Mouse (Mus musculus) adrenal gland, postnatal 4 days (tissue): ENCODE results near the gene Chka. TPM values are rescaled to one million over a fixed set of nuclear protein-coding genes. Genes with fewer than 3 reads are reported as not detected.
A peak's percentile ranks its signal among the peaks of the same experiment; 100 is the strongest.

Experiments
- DNase-seq, 2 experiments: peaks; one replicate each; pipeline ENCODE4 v3.0.0; 2021 to 2022; ENCODE audit warnings: low spot score in 2 of 2, mixed read lengths in 2 of 2
- long read RNA-seq, 2 experiments: library from polyadenylated mRNA; stranded (forward); transcript quantifications; one replicate each; pipeline ENCODE4 v2.0.0; 2021
- total RNA-seq, 2 experiments: library from RNA; stranded (reverse); gene quantifications; 2 replicates each; pipeline ENCODE4 v1.2.3; 2021

Chka gene
- total RNA-seq = 10 to 100 TPM; 63.5 to 70.5 TPM
- long read RNA-seq, experiment 1, transcript Chka-201 (12 exons, 2,319 nt) = major isoform, 10 of 23 reads
- long read RNA-seq, experiment 1, transcript Chka-202 (11 exons, 2,549 nt) = minor isoform, 6 of 23 reads
- long read RNA-seq, experiment 1, partial matches to known transcripts = 1 of 23 reads
- long read RNA-seq, experiment 1, other reads (novel, unspliced or antisense) = 4 of 23 reads
- long read RNA-seq, experiment 2, transcript Chka-214 (2 exons, 3,605 nt) = minor isoform, 9 of 85 reads
- long read RNA-seq, experiment 2, transcript Chka-201 (12 exons, 2,319 nt) = major isoform, 47 of 85 reads
- long read RNA-seq, experiment 2, transcript Chka-209 (13 exons, 2,683 nt) = minor isoform, 7 of 85 reads
- long read RNA-seq, experiment 2, transcript Chka-202 (11 exons, 2,549 nt) = minor isoform, 12 of 85 reads
- long read RNA-seq, experiment 2, partial matches to known transcripts = 0 of 85 reads
- long read RNA-seq, experiment 2, other reads (novel, unspliced or antisense) = 10 of 85 reads

DNA sequence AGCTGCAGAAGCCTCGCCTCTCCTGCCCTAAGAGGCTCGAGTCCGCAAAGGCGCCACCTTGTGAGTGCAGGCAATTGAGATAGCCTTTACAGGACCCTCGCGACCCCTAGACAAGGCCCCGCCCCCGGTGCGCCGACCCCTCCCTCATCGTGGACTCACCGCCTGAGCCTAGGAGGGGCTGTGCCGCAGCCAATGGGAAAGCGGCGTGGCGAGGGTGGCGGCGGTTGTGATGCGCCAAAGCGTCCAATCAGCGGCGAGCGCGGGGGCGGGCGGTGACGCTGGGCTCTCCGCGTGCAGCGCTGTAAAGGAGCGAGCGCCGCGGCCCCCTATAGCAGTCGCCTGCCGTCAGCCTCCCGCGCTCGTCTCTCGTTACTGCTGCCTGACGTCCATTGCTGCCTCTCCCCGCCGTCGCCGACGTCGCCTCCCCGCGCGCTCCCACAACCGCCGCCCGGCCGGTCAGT is at the start of gene Chka:
Gene Chka, plus strand, starts transcription at position 272 of the 461 bp plus-strand sequence.
- DNase-seq = peak; percentile 90 to 97

GRCm38 (mm10) chr19:3805526-3805925 is 46.0 kb upstream of the Chka start:
- no peak for DNase-seq

GRCm38 (mm10) chr19:3810536-3811233 is 40.9 kb upstream of the Chka start:
- no peak for DNase-seq

DNA sequence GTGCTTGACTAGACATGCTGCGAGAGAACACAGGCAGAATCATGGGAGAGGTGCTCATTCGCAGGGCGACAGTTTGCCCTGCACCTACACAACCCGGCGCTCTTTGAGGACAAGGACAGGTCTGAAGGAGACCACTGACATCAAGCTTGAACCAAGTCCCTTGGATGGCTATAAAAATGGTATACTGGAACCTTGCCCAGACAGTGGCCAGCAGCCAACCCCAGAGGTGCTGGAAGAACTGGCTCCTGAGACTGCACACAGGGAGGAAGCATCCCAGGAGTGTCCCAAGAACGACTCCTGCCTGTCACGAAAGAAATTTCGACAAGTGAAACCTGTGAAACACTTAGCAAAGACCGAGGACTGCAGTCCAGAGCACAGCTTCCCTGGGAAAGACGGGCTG is 37.1 kb upstream of the Chka start:
- DNase-seq = no peak

DNA sequence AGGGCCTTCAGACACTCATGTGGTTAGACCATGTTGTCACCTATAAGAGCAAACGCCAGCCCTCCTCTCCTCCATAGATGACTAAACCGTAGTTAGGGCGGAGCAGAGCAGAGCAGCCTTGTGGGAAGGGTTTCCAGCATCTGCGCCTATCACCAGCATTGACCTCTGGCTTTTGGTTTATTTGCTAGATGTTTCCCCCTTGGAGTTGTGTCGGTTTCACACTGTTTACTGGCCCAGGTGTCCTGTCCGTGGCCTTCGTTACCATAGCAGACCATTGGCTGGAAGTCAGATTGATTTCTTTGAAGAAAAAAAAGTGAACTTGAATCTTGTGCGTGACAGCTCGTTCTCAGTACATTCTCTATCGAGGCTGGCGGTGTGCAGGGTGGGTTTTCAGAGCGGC is 35.7 kb upstream of the Chka start:
- DNase-seq = no peak

DNA sequence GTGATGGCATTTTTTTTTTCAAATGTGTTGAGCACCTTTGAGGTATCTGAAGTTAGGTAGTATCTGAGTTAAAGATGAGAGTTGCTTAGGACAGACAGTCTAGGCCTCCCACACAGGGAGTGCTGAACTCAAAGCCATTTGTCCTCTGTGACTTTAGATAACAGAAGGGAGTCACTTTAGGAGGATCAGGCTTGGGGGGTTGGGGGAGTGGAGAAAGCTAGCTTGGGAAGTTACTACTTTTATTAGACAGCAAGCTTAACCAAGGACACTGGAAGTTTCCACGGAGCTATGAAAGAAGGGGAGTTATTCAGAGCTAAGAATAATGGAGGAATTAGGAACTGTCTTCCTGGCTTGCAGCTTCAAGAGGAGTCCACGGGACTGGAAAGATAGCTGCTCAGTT is 32.5 kb upstream of the Chka start:
- no peak for DNase-seq

- no peak for DNase-seq
Observed at GRCm38 (mm10) chr19:3819899-3820444, 31.6 kb upstream of the Chka start.

DNA sequence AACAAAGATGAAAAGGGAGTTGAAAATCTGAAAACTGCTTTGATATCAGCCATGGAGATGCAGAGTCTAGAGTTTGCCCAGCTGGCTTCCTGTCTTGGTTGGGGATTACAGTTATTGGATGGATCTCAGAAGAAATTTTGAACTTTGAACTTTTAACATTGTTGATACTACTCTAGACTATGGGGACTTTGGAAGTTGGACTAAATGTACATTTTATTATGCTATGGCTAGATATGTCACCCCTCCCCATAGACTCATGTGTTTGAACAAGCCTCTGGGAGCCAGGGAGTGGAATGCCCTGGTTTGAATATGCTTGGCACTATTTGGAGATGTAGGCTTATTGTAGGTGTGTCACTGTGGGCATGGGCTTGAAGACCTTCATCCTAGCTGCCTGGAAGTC is 26.5 kb upstream of the Chka start:
- DNase-seq = no peak

GRCm38 (mm10) chr19:3829863-3830262 is 21.7 kb upstream of the Chka start:
- no peak for DNase-seq

GRCm38 (mm10) chr19:3831716-3832115 is 19.9 kb upstream of the Chka start:
- no peak for DNase-seq

DNA sequence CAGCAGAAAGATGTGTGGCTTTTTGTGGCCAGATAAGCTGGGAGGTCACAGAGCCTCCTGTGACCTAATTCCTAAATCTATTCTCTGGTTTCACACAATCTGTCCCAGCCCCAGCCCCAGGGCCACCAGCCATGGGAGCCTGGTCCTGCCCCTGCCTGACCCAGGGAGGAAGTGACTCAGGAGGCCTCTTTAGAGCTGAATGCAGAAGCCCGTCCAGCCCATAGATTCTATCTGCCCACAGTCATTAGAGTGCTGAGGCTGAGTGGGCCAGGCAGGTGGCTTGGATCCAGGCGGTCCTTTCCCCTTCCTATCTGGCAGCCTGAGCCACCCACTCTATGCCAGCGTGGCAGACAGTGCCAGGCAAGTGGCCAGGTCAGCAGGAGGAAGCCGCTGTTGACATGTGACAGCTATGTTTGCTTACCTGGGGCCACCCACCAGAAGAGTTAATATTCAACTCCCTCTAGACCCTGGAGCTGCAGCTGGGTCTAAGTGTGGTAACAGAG is 18.7 kb upstream of the Chka start:
- no peak for DNase-seq

DNA sequence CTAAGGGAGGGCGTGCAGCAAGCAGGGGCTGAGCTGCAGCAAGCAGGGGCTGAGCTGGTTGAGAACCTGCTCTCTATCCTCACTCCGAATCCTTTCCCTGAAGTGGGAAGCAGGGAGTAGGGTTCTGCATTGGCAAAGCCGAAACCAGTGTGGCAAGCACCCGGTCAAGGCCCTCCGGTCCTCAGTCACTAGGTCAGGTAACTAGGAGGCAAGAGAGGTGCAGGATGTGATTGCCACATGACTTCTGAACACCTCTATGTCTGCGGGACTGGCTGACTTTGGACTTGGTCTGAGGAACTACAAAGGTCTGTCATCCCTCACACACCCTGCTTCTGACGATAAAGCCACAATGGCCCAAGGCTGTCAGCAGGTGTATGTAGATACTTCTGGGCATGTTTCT is 17.3 kb upstream of the Chka start:
- DNase-seq = no peak

DNA sequence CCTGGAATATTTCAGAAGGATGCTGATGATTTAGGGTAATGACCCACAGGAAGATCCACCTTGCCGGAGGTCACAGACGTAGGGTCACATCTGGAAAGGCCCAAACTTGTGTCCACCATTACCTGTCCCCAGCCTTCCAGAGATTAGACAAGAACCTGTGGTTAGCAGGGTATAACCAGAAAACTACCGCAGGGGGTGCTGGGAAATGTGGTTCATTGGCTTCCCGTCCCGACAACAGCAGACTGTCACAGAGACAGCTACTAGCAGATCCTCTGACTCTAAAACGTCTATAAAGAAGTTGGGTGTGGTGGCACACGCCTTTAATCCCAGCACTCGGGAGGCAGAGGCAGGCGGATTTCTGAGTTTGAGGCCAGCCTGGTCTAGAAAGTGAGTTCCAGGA is 14.8 kb upstream of the Chka start:
- no peak for DNase-seq

GRCm38 (mm10) chr19:3838931-3839330 is 12.6 kb upstream of the Chka start:
- DNase-seq = no peak

GRCm38 (mm10) chr19:3839686-3840085 is 11.9 kb upstream of the Chka start:
- DNase-seq = no peak

GRCm38 (mm10) chr19:3840214-3840651 is 11.3 kb upstream of the Chka start:
- DNase-seq = no peak

DNA sequence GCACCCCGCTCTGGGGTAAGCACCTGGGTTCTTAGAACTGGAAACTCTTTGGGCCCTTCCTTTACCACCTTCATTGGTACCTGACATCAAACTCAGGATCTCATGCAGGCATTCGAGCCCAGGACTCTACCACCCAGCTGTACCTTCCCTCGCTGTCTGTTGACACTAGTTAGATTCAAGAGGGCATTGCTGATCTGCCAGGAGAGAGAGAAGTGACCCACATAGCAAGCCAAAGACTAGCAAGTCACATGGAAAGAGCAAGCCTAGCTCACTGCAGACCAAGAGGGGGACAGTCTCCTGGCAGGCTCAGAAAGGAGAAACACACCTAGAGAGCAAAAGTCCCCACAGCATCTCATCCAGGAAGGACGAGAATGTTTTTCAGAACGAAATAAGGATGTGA is 10.9 kb upstream of the Chka start:
- no peak for DNase-seq

DNA sequence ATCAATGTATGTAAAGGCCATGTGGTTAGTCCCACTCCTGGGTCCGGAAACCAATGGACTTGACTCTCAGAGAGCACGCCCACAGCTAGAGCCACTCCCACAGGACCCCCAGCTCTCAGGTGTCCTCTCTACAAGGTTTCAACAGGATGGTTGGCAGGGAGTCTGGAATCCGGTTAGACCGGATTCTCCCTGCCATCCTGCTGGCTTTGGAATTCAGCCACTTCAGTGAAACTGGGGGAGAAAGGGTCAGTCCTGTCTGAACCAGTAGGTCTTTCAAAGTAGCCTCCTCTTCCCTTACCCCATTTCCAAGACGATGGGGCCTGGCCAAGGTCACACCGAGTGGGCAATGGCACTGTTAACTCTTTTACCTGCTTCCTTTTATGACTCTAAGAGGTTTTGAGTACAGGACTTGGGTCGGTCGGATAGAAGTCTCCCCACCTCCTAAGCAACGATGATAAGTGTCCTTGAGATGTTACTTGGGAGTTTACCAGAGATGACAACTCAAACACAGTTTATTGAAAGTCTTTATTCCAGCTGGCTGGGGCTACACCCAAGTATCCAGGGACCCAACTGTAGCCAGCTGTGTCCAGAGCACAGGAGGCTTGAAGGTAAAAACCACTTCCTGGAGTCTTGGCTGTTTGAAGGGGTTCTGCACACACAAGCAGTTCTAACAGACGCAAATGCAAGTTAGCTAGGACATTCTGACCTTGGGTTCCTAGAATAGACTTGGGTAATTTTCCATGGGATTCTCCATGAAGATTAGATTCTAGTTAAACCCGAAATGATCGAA is 9.0 kb upstream of the Chka start:
- no peak for DNase-seq

DNA sequence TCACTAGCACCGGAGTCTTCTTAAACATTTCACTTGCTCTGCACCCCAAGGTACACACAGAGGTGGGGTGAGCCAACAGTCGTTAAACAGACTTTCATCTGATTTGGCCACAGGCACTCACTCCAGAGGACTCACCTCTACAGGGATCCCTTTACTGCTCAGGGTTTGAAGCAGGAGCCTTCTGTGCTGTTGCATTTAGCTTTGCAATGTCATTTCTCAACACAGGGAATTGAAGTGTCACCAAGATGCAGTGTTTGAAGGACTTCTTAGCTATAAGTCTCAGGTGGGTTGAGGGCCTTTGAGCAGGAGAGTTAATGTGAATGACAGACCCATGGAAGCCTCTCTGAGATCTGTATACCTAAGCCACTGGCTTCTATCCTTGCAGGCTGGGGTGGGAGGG is 7.9 kb upstream of the Chka start:
- DNase-seq = no peak

GRCm38 (mm10) chr19:3844836-3845235 is 6.7 kb upstream of the Chka start:
- DNase-seq = no peak

- no peak for DNase-seq
Observed at GRCm38 (mm10) chr19:3845339-3845738, 6.2 kb upstream of the Chka start.
